Mouse (Mus musculus) forebrain, embryonic 11.5 days (tissue): ENCODE data around the gene Fgfr1op2. TPM values are rescaled to one million over a fixed set of nuclear protein-coding genes. Genes with fewer than 3 reads are reported as not detected.

Experiments
- ATAC-seq: fragments of 200-750 bp; cut with Nextera tagmentation; replicated peaks from 2 replicates; pipeline ENCODE4 v1.8.0; 2017; ENCODE audit warnings: moderate TSS enrichment; ENCODE audit not compliant: low FRiP score
- DNase-seq: peaks from one replicate; pipeline ENCODE4 v3.0.0-alpha.2; 2017; ENCODE audit warnings: low spot score
- H3K27ac ChIP-seq: fragments of 300-500 bp; sonication (generic); 2 replicates; pipeline ENCODE4 v1.5.1; 2014; ENCODE audit warnings: low read depth, low read length
- H3K27me3 ChIP-seq: fragments of 300-500 bp; sonication (generic); 2 replicates; pipeline ENCODE4 v1.6.1; 2014; ENCODE audit warnings: mild to moderate bottlenecking, low read length, mixed read lengths; ENCODE audit not compliant: control insufficient read depth, insufficient read depth
- H3K36me3 ChIP-seq: fragments of 300-500 bp; sonication (generic); 2 replicates; pipeline ENCODE4 v1.6.1; 2014; ENCODE audit warnings: mild to moderate bottlenecking, low read length, moderate library complexity, mixed read lengths; ENCODE audit not compliant: control insufficient read depth, insufficient read depth
- H3K4me1 ChIP-seq: fragments of 300-500 bp; sonication (generic); replicated peaks from 2 replicates; pipeline ENCODE4 v1.6.1; 2014; ENCODE audit warnings: low read length, mixed read lengths; ENCODE audit not compliant: control insufficient read depth, insufficient read depth
- H3K4me2 ChIP-seq: fragments of 300-500 bp; sonication (generic); 2 replicates; pipeline ENCODE4 v1.6.1; 2014; ENCODE audit warnings: low read depth, mild to moderate bottlenecking, low read length, moderate library complexity, mixed read lengths; ENCODE audit not compliant: severe bottlenecking
- H3K4me3 ChIP-seq: fragments of 300-500 bp; sonication (generic); 2 replicates; pipeline ENCODE4 v1.5.1; 2014; ENCODE audit warnings: low read depth, low read length
- H3K9ac ChIP-seq: fragments of 300-500 bp; sonication (generic); 2 replicates; pipeline ENCODE4 v1.6.1; 2014; ENCODE audit warnings: low read length
- H3K9me3 ChIP-seq: fragments of 300-500 bp; sonication (generic); 2 replicates; pipeline ENCODE4 v1.6.1; 2016; ENCODE audit warnings: low read length, mixed read lengths; ENCODE audit not compliant: control insufficient read depth
- WGBS: fragments of 180-500 bp; shearing (Covaris S2); extraction: QIAGEN DNeasy Blood & Tissue Kit; methylation state at CpG from one replicate; pipeline ENCODE4 v1.1.7; 2014; 5-methylcytosine and 5-hydroxymethylcytosine counted together
- polyA plus RNA-seq: library from polyadenylated mRNA; unstranded; fragments of >200 nt; fragmentation: Nextera tagmentation; extraction: Ambion mirVana; gene quantifications from 2 replicates; pipeline ENCODE4 v1.2.1, GENCODE M21; 2014

Fgfr1op2 gene
- polyA plus RNA-seq, 1 experiment from 2014 or later, result 85.6 TPM

DNA sequence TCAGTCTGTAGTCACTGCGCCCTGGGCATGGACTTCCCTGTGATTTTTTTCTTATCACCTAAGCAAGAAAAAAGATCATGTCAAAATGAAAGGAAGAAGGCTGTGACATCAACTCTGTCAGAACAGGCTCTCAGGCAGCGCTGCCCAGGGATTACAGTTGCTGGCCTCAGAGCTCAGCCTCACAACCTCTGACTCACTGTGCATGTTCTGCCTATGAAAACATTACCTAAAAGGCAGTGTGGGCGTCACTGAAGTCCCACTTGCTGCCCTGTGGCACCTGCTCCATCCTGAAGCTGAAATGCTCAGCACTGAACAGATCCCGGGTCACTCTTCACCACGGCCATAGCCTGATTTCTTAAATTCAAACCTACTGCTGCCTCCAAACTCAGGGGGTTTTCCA, 35.7 kb downstream of the Fgfr1op2 start:
- ATAC-seq (no peak), DNase-seq (no peak)
- WGBS, result 96% methylated on average over 5 of the region's 5 CpGs
- H3K9ac ChIP-seq, result no peak overlapping the region
- no peak overlapping the region for H3K27ac ChIP-seq
- no peaks in the 10 kb centered on the region for H3K27me3 ChIP-seq
- H3K4me2 ChIP-seq, result no peak overlapping the region
- no peaks in the 10 kb centered on the region for H3K4me1 ChIP-seq
- H3K4me3 ChIP-seq, result no peak overlapping the region
- no peaks in the 10 kb centered on the region; the same call in 1 of the 2 replicates for H3K36me3 ChIP-seq
- H3K9me3 ChIP-seq, result no peaks in the 10 kb centered on the region

DNA sequence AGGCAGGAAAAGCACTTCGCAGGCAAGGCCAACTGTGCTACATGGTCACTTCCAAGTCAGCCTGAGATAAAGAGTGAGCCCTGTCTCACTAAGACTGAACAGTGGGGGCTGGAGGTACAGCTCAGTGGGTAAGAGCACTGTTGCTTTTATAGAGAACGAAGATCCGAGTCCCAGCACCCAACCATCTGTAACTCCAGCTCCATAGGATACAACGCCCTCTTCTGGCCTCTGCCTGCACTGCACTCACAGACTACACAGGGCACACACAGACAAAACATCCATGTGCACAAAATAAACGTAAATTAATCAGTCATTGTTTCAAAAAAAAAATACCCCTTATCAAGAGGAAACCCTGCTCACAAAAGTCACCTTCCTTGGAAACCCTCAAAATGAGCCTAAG, 36.9 kb downstream of the Fgfr1op2 start:
- DNase-seq (no peak), ATAC-seq (no peak)
- Histone ChIP-seq H3K4me1 (no peaks in the 10 kb centered on the region), H3K4me2 (no peak overlapping the region), H3K36me3 (no peaks in the 10 kb centered on the region; the same call in 1 of the 2 replicates), H3K27me3 (no peaks in the 10 kb centered on the region), H3K9ac (no peak overlapping the region), H3K27ac (no peak overlapping the region), H3K9me3 (no peaks in the 10 kb centered on the region), H3K4me3 (no peak overlapping the region)
- 87% methylated on average over 5 of the region's 5 CpGs for WGBS

DNA sequence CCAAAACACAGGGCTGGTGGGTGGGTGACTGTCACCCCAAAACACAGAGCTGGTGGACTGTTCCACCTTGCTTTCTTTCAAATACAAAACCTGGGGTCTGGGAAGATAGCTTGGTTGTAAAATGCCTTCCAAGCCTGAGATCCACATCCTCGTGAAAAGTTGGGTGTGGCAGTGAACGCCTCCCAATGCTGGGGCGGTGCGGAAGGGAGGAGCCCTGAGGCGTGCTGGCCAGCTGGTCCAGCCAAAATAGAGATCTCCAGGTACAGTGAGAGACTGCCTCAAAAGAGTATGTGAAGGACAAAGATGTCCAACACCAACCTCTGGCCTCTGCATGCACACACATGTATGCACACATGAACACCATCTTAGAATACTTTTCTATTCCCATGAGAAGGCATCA, 37.5 kb downstream of the Fgfr1op2 start:
- Histone ChIP-seq H3K27ac (no peak overlapping the region), H3K36me3 (no peaks in the 10 kb centered on the region; the same call in 1 of the 2 replicates), H3K9me3 (no peaks in the 10 kb centered on the region), H3K4me2 (no peak overlapping the region), H3K4me3 (no peak overlapping the region), H3K27me3 (no peaks in the 10 kb centered on the region), H3K9ac (no peak overlapping the region), H3K4me1 (no peaks in the 10 kb centered on the region)
- 89% methylated on average over 5 of the region's 5 CpGs for WGBS
- DNase-seq (no peak), ATAC-seq (no peak)

DNA sequence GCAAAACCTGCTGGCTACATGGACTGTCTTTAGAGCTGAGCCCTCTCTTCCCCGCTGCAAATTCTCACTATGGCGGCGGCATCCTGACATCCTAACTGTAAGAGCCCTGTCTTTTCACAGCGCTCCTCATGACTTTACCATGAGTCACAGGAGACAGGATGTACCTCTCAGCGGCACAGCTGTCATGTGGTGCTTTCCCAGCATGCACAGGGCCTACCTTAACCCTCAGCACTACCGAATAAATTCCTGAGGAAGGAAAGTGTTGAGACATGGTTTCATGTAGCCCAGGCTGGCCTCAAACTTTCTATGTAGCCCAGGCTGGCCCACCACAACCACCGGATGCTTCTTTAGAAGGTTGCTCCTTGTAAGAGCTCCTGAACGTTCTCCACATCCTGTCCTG, 38.9 kb downstream of the Fgfr1op2 start:
- H3K36me3 ChIP-seq, result no peaks in the 10 kb centered on the region; the same call in 1 of the 2 replicates

DNA sequence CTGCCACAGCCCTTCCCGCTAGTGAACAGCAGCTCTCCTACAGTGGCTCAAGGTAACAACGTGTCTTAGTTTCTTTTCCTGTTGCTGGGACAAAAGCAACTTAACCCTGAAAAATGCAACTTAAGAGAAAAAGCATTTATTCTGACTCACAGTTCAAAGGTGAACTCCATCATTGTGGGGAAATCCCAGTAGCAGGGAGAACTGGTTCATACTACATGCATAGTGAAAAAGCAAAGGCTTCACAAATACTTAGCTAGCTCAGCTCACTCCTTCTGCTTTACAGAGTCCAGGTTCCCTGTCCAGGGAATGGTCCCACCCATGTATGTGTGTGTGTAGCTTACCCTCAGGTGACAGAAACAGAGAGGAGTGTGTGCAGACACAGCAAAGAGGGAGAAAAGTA, 39.7 kb downstream of the Fgfr1op2 start:
- no peak overlapping the region for H3K9ac ChIP-seq
- H3K4me2 ChIP-seq, result no peak overlapping the region
- H3K4me3 ChIP-seq, result no peak overlapping the region
- no peak for ATAC-seq
- no peaks in the 10 kb centered on the region for H3K9me3 ChIP-seq
- no peaks in the 10 kb centered on the region for H3K27me3 ChIP-seq
- H3K4me1 ChIP-seq, result no peaks in the 10 kb centered on the region
- no peak for DNase-seq
- WGBS, result 91% methylated on average over 2 of the region's 2 CpGs
- H3K36me3 ChIP-seq, result no peaks in the 10 kb centered on the region; the same call in 1 of the 2 replicates
- H3K27ac ChIP-seq, result no peak overlapping the region

More for the DNA sequence above, 38.9 kb downstream of the Fgfr1op2 start:
- Histone ChIP-seq H3K9ac (no peak overlapping the region), H3K9me3 (no peaks in the 10 kb centered on the region), H3K4me1 (no peaks in the 10 kb centered on the region), H3K27ac (no peak overlapping the region), H3K4me2 (no peak overlapping the region), H3K4me3 (no peak overlapping the region), H3K27me3 (no peaks in the 10 kb centered on the region)
- 93% methylated on average over 8 of the region's 8 CpGs for WGBS
- ATAC-seq, result no peak
- DNase-seq, result no peak

DNA sequence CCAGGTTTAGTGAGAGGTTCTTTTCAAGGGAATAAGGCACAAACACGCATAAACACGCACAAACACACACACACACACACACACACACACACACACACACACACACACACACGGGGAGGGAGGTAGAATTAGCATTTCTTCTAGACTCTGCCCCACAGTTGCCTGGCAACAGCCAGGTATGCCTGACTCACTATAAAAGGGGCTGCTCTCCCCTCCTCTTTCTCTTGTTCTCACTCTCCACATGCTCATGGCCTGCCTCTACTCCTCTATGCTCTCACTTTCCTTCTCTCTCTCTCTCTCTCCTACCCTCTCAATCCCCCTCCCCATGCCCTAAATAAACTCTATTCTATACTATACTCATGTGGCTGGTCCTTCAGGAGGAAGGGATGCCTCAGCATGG, 51.1 kb downstream of the Fgfr1op2 start:
- Histone ChIP-seq H3K4me3 (no peak overlapping the region), H3K36me3 (no peaks in the 10 kb centered on the region), H3K27me3 (no peaks in the 10 kb centered on the region), H3K4me1 (no peaks in the 10 kb centered on the region; the same call in 1 of the 2 replicates), H3K4me2 (no peak overlapping the region), H3K27ac (no peak overlapping the region), H3K9me3 (no peaks in the 10 kb centered on the region), H3K9ac (no peak overlapping the region)
- no peak for DNase-seq
- WGBS, result 60% methylated on average over 3 of the region's 3 CpGs
- ATAC-seq, result 0 out of 2 replicates have a peak, but pooled peaks have one; percentile 47

DNA sequence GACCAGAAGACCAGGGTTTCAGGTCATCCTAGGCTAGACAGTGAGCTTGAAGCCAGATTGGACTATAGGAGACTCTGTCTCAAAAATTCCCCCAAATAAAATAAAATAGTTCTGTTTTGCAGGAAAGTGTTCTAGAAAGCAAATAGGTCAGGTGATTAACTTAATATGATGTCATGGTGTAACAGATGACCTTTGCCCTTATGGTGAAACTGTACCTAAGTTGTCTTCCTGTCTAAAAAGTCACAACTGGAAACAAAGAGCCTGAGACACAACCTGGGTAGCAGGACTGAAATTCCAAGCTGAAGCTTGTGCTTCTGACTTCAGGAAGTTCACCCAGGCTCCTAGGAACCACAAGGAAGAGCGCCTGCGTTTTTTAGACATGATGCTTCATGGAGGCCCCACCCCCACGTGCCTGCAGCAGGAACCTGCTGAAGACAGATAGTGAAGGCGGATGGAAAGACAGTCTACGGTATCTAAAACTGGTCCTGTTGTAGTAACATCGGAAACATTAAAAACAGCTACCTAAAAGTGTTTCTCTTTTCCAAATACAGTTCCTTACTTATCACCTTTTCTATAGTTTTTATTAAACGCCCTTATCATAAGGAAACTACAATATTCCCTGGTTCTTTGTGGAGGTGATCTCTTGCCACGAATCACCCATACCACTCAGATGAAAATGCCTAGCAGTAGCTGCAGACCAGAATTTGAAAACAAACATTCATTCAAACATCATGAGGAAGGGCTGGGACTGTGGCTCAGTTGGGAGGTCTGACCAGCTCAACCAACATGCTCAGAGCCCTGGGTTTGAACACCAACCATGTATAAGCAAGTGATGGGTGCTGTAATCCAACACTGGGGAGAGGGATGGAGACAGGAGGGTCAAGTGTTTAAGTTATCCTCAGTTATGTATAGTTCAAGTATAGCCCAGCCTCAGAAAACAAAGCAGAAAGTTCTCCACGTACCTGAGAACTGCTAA, 53.1 kb downstream of the Fgfr1op2 start:
- Histone ChIP-seq H3K27ac (no peak overlapping the region), H3K4me3 (no peak overlapping the region), H3K9me3 (no peaks in the 10 kb centered on the region), H3K4me2 (no peak overlapping the region), H3K36me3 (no peaks in the 10 kb centered on the region), H3K9ac (no peak overlapping the region), H3K27me3 (no peaks in the 10 kb centered on the region), H3K4me1 (peaks cover 2% of the 10 kb centered on the region; the same call in 1 of the 2 replicates)
- ATAC-seq (no peak), DNase-seq (no peak)
- WGBS, result 87% methylated on average over 9 of the region's 9 CpGs

DNA sequence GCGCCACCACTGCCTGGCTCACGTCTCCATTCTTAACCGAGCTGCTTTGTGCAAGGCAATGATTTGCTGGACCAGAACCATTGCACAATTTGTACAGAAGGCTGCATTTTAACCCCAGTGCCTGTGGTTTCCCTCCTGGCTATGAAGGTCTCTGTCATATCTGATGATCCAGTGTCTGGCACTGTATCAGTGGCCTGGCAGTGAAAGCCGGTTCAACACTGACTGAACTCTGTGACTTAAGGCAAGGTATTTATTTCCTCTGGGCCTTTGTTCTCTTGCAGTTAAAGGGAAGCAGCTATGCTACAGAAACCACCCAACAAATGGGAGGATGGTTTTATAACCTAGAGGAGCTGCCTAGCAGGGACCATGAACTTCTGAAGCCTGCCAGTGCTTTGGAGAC, 54.0 kb downstream of the Fgfr1op2 start:
- no peak overlapping the region for H3K27ac ChIP-seq
- H3K4me3 ChIP-seq, result no peak overlapping the region
- no peaks in the 10 kb centered on the region for H3K27me3 ChIP-seq
- H3K9ac ChIP-seq, result no peak overlapping the region
- peaks cover 2% of the 10 kb centered on the region; the same call in 1 of the 2 replicates for H3K4me1 ChIP-seq
- no peaks in the 10 kb centered on the region for H3K36me3 ChIP-seq
- no peaks in the 10 kb centered on the region for H3K9me3 ChIP-seq
- WGBS, result 87% methylated on average over 4 of the region's 4 CpGs
- ATAC-seq, result no peak
- no peak for DNase-seq
- H3K4me2 ChIP-seq, result no peak overlapping the region
